Mouse (Mus musculus): Measurements from ENCODE around the gene Zfp652. TPM values are rescaled to one million over a fixed set of nuclear protein-coding genes. Genes with fewer than 3 reads are reported as not detected.
A peak's percentile ranks its signal among the peaks of the same experiment; 100 is the strongest.

The Zfp652 gene
- polyA plus RNA-seq, 1 experiment from 2014 or later: 14.8 TPM

GRCm38 (mm10) chr11:95853684-95854083 is 141.2 kb downstream of the Zfp652 start:
- no peak overlapping the region for H3K4me2 ChIP-seq (ENCODE audit: low read length)
- H3K27me3 ChIP-seq (ENCODE audit: insufficient read depth, low read length): no peaks in the 10 kb centered on the region
- H3K9ac ChIP-seq (ENCODE audit: low read depth, low read length): no peak overlapping the region
- peak; percentile 70 for DNase-seq (ENCODE audit: low spot score)
- H3K4me3 ChIP-seq (replicated peaks; ENCODE audit: low read depth, low read length): no peak overlapping the region
- no peaks in the 10 kb centered on the region for H3K4me1 ChIP-seq (replicated peaks; ENCODE audit: insufficient read depth, low read length)
- H3K36me3 ChIP-seq (ENCODE audit: insufficient read depth, low read length): no peaks in the 10 kb centered on the region
- H3K27ac ChIP-seq: no peak overlapping the region
- H3K9me3 ChIP-seq (replicated peaks; ENCODE audit: low read length): no peaks in the 10 kb centered on the region
- no peak for ATAC-seq (replicated peaks; ENCODE audit: low FRiP score, low read depth)
- WGBS: 57% methylated on average over 5 of the region's 5 CpGs
- TF ChIP-seq CTCF (IDR thresholded peaks at IDR 0.05; ENCODE audit: low read depth): peak; percentile 76

GRCm38 (mm10) chr11:95857306-95857705 is 144.8 kb downstream of the Zfp652 start:
- Histone ChIP-seq H3K9me3 (replicated peaks; ENCODE audit: low read length) (no peaks in the 10 kb centered on the region), H3K27me3 (ENCODE audit: insufficient read depth, low read length) (no peaks in the 10 kb centered on the region), H3K27ac (no peak overlapping the region), H3K4me3 (replicated peaks; ENCODE audit: low read depth, low read length) (no peak overlapping the region), H3K36me3 (ENCODE audit: insufficient read depth, low read length) (no peaks in the 10 kb centered on the region), H3K4me1 (replicated peaks; ENCODE audit: insufficient read depth, low read length) (0 out of 2 replicates have a peak, but pooled peaks cover 8% of the 10 kb centered on the region), H3K9ac (ENCODE audit: low read depth, low read length) (no peak overlapping the region), H3K4me2 (ENCODE audit: low read length) (no peak overlapping the region)
- 85% methylated on average over 4 of the region's 4 CpGs for WGBS
- DNase-seq (ENCODE audit: low spot score): no peak
- no peak for ATAC-seq (replicated peaks; ENCODE audit: low FRiP score, low read depth)
- no peak for TF ChIP-seq CTCF (IDR thresholded peaks at IDR 0.05; ENCODE audit: low read depth)

DNA sequence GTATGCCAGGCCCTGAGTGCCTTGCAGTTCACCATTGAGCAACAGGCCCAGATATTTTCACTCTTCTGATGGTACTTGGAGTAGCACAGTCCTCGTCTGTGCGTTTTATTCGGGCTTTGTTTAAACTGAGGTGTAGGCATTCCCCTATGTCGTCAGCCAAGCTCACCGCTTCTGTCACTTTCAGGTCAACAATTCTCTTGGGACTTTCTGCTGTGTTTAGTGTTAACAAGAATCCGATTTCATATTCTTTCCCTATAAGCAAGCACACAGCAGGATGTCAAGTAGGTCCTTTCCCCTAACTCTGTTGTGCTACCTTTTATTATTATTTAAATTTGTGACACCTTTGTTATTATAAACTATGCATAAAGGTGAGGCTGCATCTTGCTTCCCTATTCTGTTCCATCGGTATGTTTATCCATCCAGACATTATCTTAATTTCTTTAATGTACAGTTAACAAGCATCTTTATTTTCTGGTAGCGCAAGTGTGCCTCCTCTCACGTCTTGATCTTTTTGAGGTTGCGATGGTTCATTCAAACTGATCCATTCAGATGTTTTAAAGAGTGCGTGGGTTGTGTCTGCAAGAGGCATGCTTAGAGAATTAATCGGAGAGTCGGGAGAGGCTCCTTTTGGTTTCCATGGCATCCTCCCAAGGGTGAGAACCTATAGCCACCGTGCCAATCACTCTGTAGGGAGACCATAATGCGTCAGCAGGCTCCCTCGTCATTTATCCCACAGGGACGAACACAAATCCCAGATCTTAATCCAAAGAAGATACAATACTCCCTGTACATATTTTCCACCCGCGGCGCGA is 145.4 kb downstream of the Zfp652 start:
- WGBS: 18% methylated on average over 21 of the region's 21 CpGs
- no peaks in the 10 kb centered on the region for H3K27me3 ChIP-seq (ENCODE audit: insufficient read depth, low read length)
- no peaks in the 10 kb centered on the region for H3K36me3 ChIP-seq (ENCODE audit: insufficient read depth, low read length)
- no peak for TF ChIP-seq CTCF (IDR thresholded peaks at IDR 0.05; ENCODE audit: low read depth)
- H3K9me3 ChIP-seq (replicated peaks; ENCODE audit: low read length): no peaks in the 10 kb centered on the region
- peak overlapping the region; percentile 98 for H3K27ac ChIP-seq
- H3K9ac ChIP-seq (ENCODE audit: low read depth, low read length): peak overlapping the region; percentile 71
- ATAC-seq (replicated peaks; ENCODE audit: low FRiP score, low read depth): no peak
- peak overlapping the region; percentile 69 for H3K4me3 ChIP-seq (replicated peaks; ENCODE audit: low read depth, low read length)
- DNase-seq (ENCODE audit: low spot score): no peak
- H3K4me2 ChIP-seq (ENCODE audit: low read length): peak overlapping the region; percentile 75
- 0 out of 2 replicates have a peak, but pooled peaks cover 8% of the 10 kb centered on the region for H3K4me1 ChIP-seq (replicated peaks; ENCODE audit: insufficient read depth, low read length)

DNA sequence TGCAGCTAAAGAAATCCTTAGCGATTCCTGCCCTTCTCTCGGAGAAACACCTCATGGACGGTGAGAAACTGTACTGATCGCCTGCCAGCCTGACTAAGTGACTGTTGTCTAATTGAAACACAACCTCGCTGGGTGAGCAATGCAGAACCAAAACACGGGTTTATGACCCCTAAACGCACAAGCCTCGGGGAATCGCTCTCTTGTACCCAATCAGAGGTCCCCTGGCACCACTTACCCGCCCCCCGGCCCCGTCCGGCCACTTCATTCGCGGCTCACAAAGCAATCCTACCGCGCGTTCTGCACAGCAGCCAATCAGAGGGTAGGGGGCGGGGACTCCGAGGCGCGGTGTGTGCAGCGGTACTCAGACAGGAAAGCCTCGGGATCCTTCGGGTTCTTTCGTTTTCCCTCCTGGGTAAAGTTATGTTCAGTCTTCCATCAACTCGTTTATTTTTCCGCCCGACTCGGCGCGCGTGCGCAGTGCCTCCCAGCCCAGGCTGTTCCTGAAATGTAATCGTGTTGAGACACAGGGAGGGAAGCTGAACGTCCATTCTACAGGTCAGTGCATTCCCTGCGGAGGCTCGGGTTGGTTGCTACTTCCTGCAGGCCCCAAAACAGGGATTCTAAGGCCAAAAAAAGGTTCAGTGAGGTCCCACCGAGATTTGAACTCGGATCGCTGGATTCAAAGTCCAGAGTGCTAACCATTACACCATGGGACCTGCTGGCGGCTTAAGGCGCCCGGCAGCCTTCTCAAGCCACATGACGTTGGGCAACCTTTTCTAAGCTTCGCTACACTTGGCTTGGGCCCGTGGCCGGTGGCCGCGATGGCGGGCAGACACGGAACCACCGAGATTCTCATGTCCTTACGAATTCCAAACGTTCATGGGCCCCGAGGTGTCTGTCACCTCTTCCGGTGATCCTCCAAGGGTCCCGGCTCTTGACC is 146.3 kb downstream of the Zfp652 start:
- Histone ChIP-seq H3K9me3 (replicated peaks; ENCODE audit: low read length) (no peaks in the 10 kb centered on the region), H3K27ac (peak overlapping the region; percentile 98), H3K9ac (ENCODE audit: low read depth, low read length) (peak overlapping the region; percentile 71), H3K4me2 (ENCODE audit: low read length) (peak overlapping the region; percentile 75), H3K36me3 (ENCODE audit: insufficient read depth, low read length) (no peaks in the 10 kb centered on the region), H3K4me3 (replicated peaks; ENCODE audit: low read depth, low read length) (peak overlapping the region; percentile 69), H3K4me1 (replicated peaks; ENCODE audit: insufficient read depth, low read length) (0 out of 2 replicates have a peak, but pooled peaks cover 8% of the 10 kb centered on the region), H3K27me3 (ENCODE audit: insufficient read depth, low read length) (no peaks in the 10 kb centered on the region)
- under 1% methylated on average over 58 of the region's 58 CpGs for WGBS
- TF ChIP-seq CTCF (IDR thresholded peaks at IDR 0.05; ENCODE audit: low read depth): 0 out of 2 replicates have a peak, but pooled peaks have one; percentile 12
- ATAC-seq (replicated peaks; ENCODE audit: low FRiP score, low read depth): peak; percentile 98
- peak; percentile 99 for DNase-seq (ENCODE audit: low spot score)

- Histone ChIP-seq H3K27me3 (ENCODE audit: insufficient read depth, low read length) (no peaks in the 10 kb centered on the region), H3K4me2 (ENCODE audit: low read length) (peak overlapping the region; percentile 75), H3K4me1 (replicated peaks; ENCODE audit: insufficient read depth, low read length) (0 out of 2 replicates have a peak, but pooled peaks cover 8% of the 10 kb centered on the region), H3K9me3 (replicated peaks; ENCODE audit: low read length) (no peaks in the 10 kb centered on the region), H3K36me3 (ENCODE audit: insufficient read depth, low read length) (no peaks in the 10 kb centered on the region), H3K4me3 (replicated peaks; ENCODE audit: low read depth, low read length) (peak overlapping the region; percentile 69), H3K9ac (ENCODE audit: low read depth, low read length) (peak overlapping the region; percentile 71), H3K27ac (peak overlapping the region; percentile 98)
- under 1% methylated on average over 35 of the region's 35 CpGs for WGBS
- 0 out of 2 replicates have a peak, but pooled peaks have one; percentile 12 for TF ChIP-seq CTCF (IDR thresholded peaks at IDR 0.05; ENCODE audit: low read depth)
- peak; percentile 22 for ATAC-seq (replicated peaks; ENCODE audit: low FRiP score, low read depth)
- DNase-seq (ENCODE audit: low spot score): peak; percentile 79
Measured at GRCm38 (mm10) chr11:95859468-95859855, 147.0 kb downstream of the Zfp652 start.

GRCm38 (mm10) chr11:95860071-95860490 is 147.6 kb downstream of the Zfp652 start:
- ATAC-seq (replicated peaks; ENCODE audit: low FRiP score, low read depth): 0 out of 2 replicates have a peak, but pooled peaks have one; percentile 9
- Histone ChIP-seq H3K27ac (no peak overlapping the region), H3K9me3 (replicated peaks; ENCODE audit: low read length) (no peaks in the 10 kb centered on the region), H3K36me3 (ENCODE audit: insufficient read depth, low read length) (no peaks in the 10 kb centered on the region), H3K9ac (ENCODE audit: low read depth, low read length) (peak overlapping the region; percentile 71; the same call in 1 of the 2 replicates), H3K27me3 (ENCODE audit: insufficient read depth, low read length) (no peaks in the 10 kb centered on the region), H3K4me1 (replicated peaks; ENCODE audit: insufficient read depth, low read length) (0 out of 2 replicates have a peak, but pooled peaks cover 8% of the 10 kb centered on the region), H3K4me3 (replicated peaks; ENCODE audit: low read depth, low read length) (peak overlapping the region; percentile 69), H3K4me2 (ENCODE audit: low read length) (peak overlapping the region; percentile 75)
- DNase-seq (ENCODE audit: low spot score): peak; percentile 70
- TF ChIP-seq CTCF (IDR thresholded peaks at IDR 0.05; ENCODE audit: low read depth): no peak
- WGBS: 12% methylated on average over 3 of the region's 3 CpGs

Measured in kidney, postnatal 0 days (tissue).